Mouse (Mus musculus) right cerebral cortex, postnatal 10 days (tissue): ENCODE data around the gene Cytl1.

ENCODE experiments used
- DNase-seq, 2 experiments: peaks; one replicate each; pipeline ENCODE4 v3.0.0; 2021; ENCODE audit warnings: low spot score in 2 of 2

Cytl1 gene

GRCm38 (mm10) chr5:37735224-37735623, at the start of gene Cytl1:
Gene Cytl1, plus strand, starts transcription at chr5:37735519.
- DNase-seq: no peak

GRCm38 (mm10) chr5:37692759-37693158, 42.6 kb upstream of the Cytl1 start:
- no peak for DNase-seq

GRCm38 (mm10) chr5:37695773-37696172, 39.5 kb upstream of the Cytl1 start:
- no peak for DNase-seq

- DNase-seq: peak; percentile 49 to 54
Observed at GRCm38 (mm10) chr5:37697286-37697685, 38.0 kb upstream of the Cytl1 start.

GRCm38 (mm10) chr5:37699757-37700156, 35.6 kb upstream of the Cytl1 start:
- peak; percentile 41 to 48 for DNase-seq

GRCm38 (mm10) chr5:37704962-37705361, 30.4 kb upstream of the Cytl1 start:
- DNase-seq: no peak

GRCm38 (mm10) chr5:37708124-37708523, 27.2 kb upstream of the Cytl1 start:
- no peak for DNase-seq

GRCm38 (mm10) chr5:37709257-37709904, 25.9 kb upstream of the Cytl1 start:
- no peak for DNase-seq

GRCm38 (mm10) chr5:37716505-37717372, 18.6 kb upstream of the Cytl1 start, which contains the start of gene Stk32b:
Gene Stk32b, minus strand, starts transcription at chr5:37717171.
- DNase-seq: peak; percentile 63 to 74

GRCm38 (mm10) chr5:37717384-37717963, 17.8 kb upstream of the Cytl1 start:
- DNase-seq: peak; percentile 73 to 80

- DNase-seq: no peak
Observed at GRCm38 (mm10) chr5:37720670-37721069, 14.6 kb upstream of the Cytl1 start.

- no peak for DNase-seq
Observed at GRCm38 (mm10) chr5:37725220-37725886, 10.0 kb upstream of the Cytl1 start.

GRCm38 (mm10) chr5:37730781-37731180, 4.5 kb upstream of the Cytl1 start:
- no peak for DNase-seq

GRCm38 (mm10) chr5:37736213-37736612, 894 bp downstream of the Cytl1 start:
- no peak for DNase-seq

- DNase-seq: no peak
Observed at GRCm38 (mm10) chr5:37743889-37744707, 8.8 kb downstream of the Cytl1 start.

GRCm38 (mm10) chr5:37752027-37752967, 17.0 kb downstream of the Cytl1 start:
- peak; percentile 85 to 89 for DNase-seq

- DNase-seq: no peak
Observed at GRCm38 (mm10) chr5:37753366-37753765, 18.0 kb downstream of the Cytl1 start.

- no peak for DNase-seq
Observed at GRCm38 (mm10) chr5:37762046-37762445, 26.7 kb downstream of the Cytl1 start.

- DNase-seq: no peak
Observed at GRCm38 (mm10) chr5:37765851-37766250, 30.5 kb downstream of the Cytl1 start.

GRCm38 (mm10) chr5:37767231-37767630, 31.9 kb downstream of the Cytl1 start:
- DNase-seq: no peak
